Mouse (Mus musculus): ENCODE measurements around the gene Mfsd7a. TPM values are rescaled to one million over a fixed set of nuclear protein-coding genes. Genes with fewer than 3 reads are reported as not detected.

The Mfsd7a gene
- not detected in 4 replicates for total RNA-seq (2023)

GRCm38 (mm10) chr5:108448785-108449668 is at the start of gene Mfsd7a:
TSS of gene Mfsd7a (minus strand) at chr5:108448891.

GRCm38 (mm10) chr5:108461082-108462065 is 12.7 kb upstream of the Mfsd7a start, which contains the start of gene Pcgf3:
TSS of gene Pcgf3 (plus strand) at chr5:108461232.

GRCm38 (mm10) chr5:108433804-108434587 is 14.7 kb downstream of the Mfsd7a start, which contains the start of gene Atp5k:
TSS of gene Atp5k (minus strand) at chr5:108434448.

Other genes starting within 250 kb of the Mfsd7a start
- gene Dr1, start 180.0 kb downstream of the Mfsd7a start, total RNA-seq (2023): 31.1 to 37.0 TPM (median 34.5 TPM) in 4 replicates
- 2.5 to 4.3 TPM (median 3.7 TPM) in 4 replicates for gene Pigg, start 136.3 kb downstream of the Mfsd7a start, total RNA-seq (2023)
- not detected in 4 replicates for gene Gm42517, start 81.0 kb downstream of the Mfsd7a start, total RNA-seq (2023)
- gene Pde6b, start 60.5 kb downstream of the Mfsd7a start, total RNA-seq (2023): not detected in 4 replicates
- gene Atp5k, start 14.4 kb downstream of the Mfsd7a start, total RNA-seq (2023): 63.6 to 88.8 TPM (median 69.4 TPM) in 4 replicates
- 16.8 to 26.2 TPM (median 22.8 TPM) in 4 replicates for gene Pcgf3, start 12.3 kb upstream of the Mfsd7a start, total RNA-seq (2023)
- gene Cplx1, start 101.1 kb upstream of the Mfsd7a start, total RNA-seq (2023): not detected in 4 replicates
- 143 to 166 TPM (median 155 TPM) in 4 replicates for gene Gak, start 180.9 kb upstream of the Mfsd7a start, total RNA-seq (2023)
- gene Tmem175, start 180.9 kb upstream of the Mfsd7a start, total RNA-seq (2023): 17.2 to 22.4 TPM (median 18.6 TPM) in 4 replicates
- gene Idua, start 211.4 kb upstream of the Mfsd7a start, total RNA-seq (2023): 33.5 to 39.5 TPM (median 38.0 TPM) in 4 replicates
- 38.8 to 47.8 TPM (median 40.7 TPM) in 4 replicates for gene Dgkq, start 220.8 kb upstream of the Mfsd7a start, total RNA-seq (2023)
- gene Slc26a1, start 226.7 kb upstream of the Mfsd7a start, total RNA-seq (2023): 0.26 TPM in 1 of 4 replicates, not detected in the others
- 6.4 to 9.2 TPM (median 7.9 TPM) in 4 replicates for gene Fgfrl1, start 243.5 kb upstream of the Mfsd7a start, total RNA-seq (2023)

Data from B cell, adult 62 days (primary cell).